Mouse (Mus musculus) myocyte (in vitro differentiated cells): ENCODE measurements around the gene Flvcr1.

ENCODE experiments used
- CEBPB ChIP-seq: IDR thresholded peaks from 2 replicates; pipeline ENCODE4 v1.6.1; 2011; ENCODE audit warnings: mild to moderate bottlenecking, moderate library complexity; ENCODE audit not compliant: poor library complexity, insufficient read depth, severe bottlenecking
- E2F4 ChIP-seq: IDR thresholded peaks from one replicate; pipeline ENCODE4 v1.6.1; 2011; ENCODE audit warnings: mild to moderate bottlenecking, control low read depth, moderate library complexity; ENCODE audit not compliant: insufficient read depth
- MAX ChIP-seq: IDR thresholded peaks from one replicate; pipeline ENCODE4 v1.6.1; 2011; ENCODE audit warnings: low read depth, mild to moderate bottlenecking, control low read depth
- MYOD1 ChIP-seq, 3 experiments: IDR thresholded peaks; one replicate each; pipeline ENCODE4 v1.6.1; 2011; ENCODE audit warnings: control low read depth in 2 of 3, low read depth in 2 of 3, mild to moderate bottlenecking in 2 of 3, moderate library complexity in 1 of 3; ENCODE audit not compliant: insufficient read length in 2 of 3, control insufficient read depth in 1 of 3
- MYOG ChIP-seq, 3 experiments: IDR thresholded peaks; one replicate each; pipeline ENCODE4 v1.6.1; 2011; ENCODE audit warnings: control low read depth in 2 of 3, low read depth in 2 of 3, mild to moderate bottlenecking in 2 of 3; ENCODE audit not compliant: insufficient read length in 2 of 3, control insufficient read depth in 1 of 3, insufficient read depth in 1 of 3
- POLR2A ChIP-seq: IDR thresholded peaks from one replicate; pipeline ENCODE4 v1.6.1; 2011; ENCODE audit warnings: low read depth, mild to moderate bottlenecking, control low read depth, moderate library complexity; ENCODE audit not compliant: insufficient read length
- POLR2AphosphoS2 ChIP-seq: IDR thresholded peaks from one replicate; pipeline ENCODE4 v1.6.1; 2011; ENCODE audit warnings: low read depth, control low read depth; ENCODE audit not compliant: insufficient read length
- REST ChIP-seq: IDR thresholded peaks from one replicate; pipeline ENCODE4 v1.6.1; 2011; ENCODE audit warnings: mild to moderate bottlenecking, control low read depth, moderate library complexity; ENCODE audit not compliant: insufficient read depth, insufficient read length
- SRF ChIP-seq: IDR thresholded peaks from one replicate; pipeline ENCODE4 v1.6.1; 2011; ENCODE audit warnings: low read depth; ENCODE audit not compliant: control insufficient read depth, insufficient read length
- TCF12 ChIP-seq: IDR thresholded peaks from one replicate; pipeline ENCODE4 v1.6.1; 2011; ENCODE audit warnings: mild to moderate bottlenecking, control low read depth; ENCODE audit not compliant: poor library complexity, insufficient read depth, severe bottlenecking
- USF1 ChIP-seq: IDR thresholded peaks from one replicate; pipeline ENCODE4 v1.6.1; 2011; ENCODE audit warnings: low read depth, mild to moderate bottlenecking, control low read depth, moderate library complexity

DNA sequence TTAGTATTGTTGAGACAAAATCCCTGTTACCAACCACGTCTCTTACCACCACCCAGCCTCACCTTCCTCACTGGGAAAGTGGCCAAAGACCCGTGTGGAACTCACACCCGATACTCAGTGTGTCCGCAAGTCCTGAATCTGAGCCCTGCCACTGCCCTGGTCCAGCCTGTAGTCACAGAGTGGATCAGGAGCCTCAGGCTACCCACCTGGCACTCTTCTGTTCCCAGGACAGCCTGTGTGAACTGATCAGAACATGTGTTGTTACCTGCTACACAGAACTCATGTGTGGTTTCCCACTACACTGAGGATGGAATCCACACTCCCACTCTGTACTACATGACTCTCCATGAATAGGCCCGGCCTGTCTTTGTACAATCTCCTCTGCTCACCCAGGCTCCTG lies 16.1 kb upstream of the Flvcr1 start:
- TF ChIP-seq CEBPB: no peak
- TF ChIP-seq MAX: no peak
- TF ChIP-seq POLR2A: no peak
- no peak for TF ChIP-seq E2F4
- no peak for TF ChIP-seq POLR2AphosphoS2
- TF ChIP-seq TCF12: no peak
- TF ChIP-seq MYOD1 (IDR thresholded peaks at IDR 0.05; ENCODE audit: control insufficient read depth in 1 of 3, insufficient read length in 2 of 3, low read depth in 2 of 3): no peak
- no peak for TF ChIP-seq USF1
- TF ChIP-seq REST: no peak
- no peak for TF ChIP-seq MYOG (IDR thresholded peaks at IDR 0.05; ENCODE audit: control insufficient read depth in 1 of 3, insufficient read depth in 1 of 3, insufficient read length in 2 of 3, low read depth in 2 of 3)
- no peak for TF ChIP-seq SRF
